Mouse (Mus musculus) ES-E14 (cell line): ENCODE measurements at regions not wholly inside any gene's neighbourhood (a gene's known extent, or its start where the extent isn't known, plus 50 kb on each side); places are given as distances from the start of the nearest gene placed in this dataset.

ENCODE experiments used
- DNase-seq: peaks from one replicate; pipeline ENCODE4 v3.0.0-alpha.2; 2013; ENCODE audit warnings: low read depth, low spot score
- H3K27ac ChIP-seq: 2 replicates; pipeline ENCODE4 v1.5.1; 2012; ENCODE audit warnings: low read depth, mild to moderate bottlenecking, low read length, moderate library complexity, mixed read lengths; ENCODE audit not compliant: poor library complexity, insufficient read depth, severe bottlenecking
- H3K36me3 ChIP-seq: 2 replicates; pipeline ENCODE4 v1.6.1; 2012; ENCODE audit warnings: mild to moderate bottlenecking, low read length, moderate library complexity, mixed read lengths; ENCODE audit not compliant: control insufficient read depth, poor library complexity, insufficient read depth, severe bottlenecking
- H3K4me1 ChIP-seq, 2 experiments: fragments of 150-350 bp in 1 of 2; sonication (generic) in 1 of 2; 2 replicates each; pipeline ENCODE4 v1.6.1; 2012; ENCODE audit warnings: low read length in 2 of 2, mild to moderate bottlenecking in 1 of 2, mixed read lengths in 1 of 2; ENCODE audit not compliant: control insufficient read depth in 2 of 2, insufficient read depth in 2 of 2, poor library complexity in 1 of 2
- H3K4me3 ChIP-seq, 2 experiments: fragments of 150-350 bp in 1 of 2; sonication (generic) in 1 of 2; 2 replicates each; pipeline ENCODE4 v1.5.1; 2012; ENCODE audit warnings: low read length in 2 of 2, low read depth in 1 of 2, mild to moderate bottlenecking in 1 of 2, mixed read lengths in 1 of 2; ENCODE audit not compliant: insufficient read depth in 1 of 2, poor library complexity in 1 of 2, severe bottlenecking in 1 of 2
- H3K9ac ChIP-seq: 2 replicates; pipeline ENCODE4 v1.6.1; 2012; ENCODE audit warnings: low read depth, mild to moderate bottlenecking, low read length, mixed read lengths; ENCODE audit not compliant: poor library complexity, insufficient read depth, severe bottlenecking
- H3K9me3 ChIP-seq: fragments of 150-350 bp; sonication (generic); 2 replicates; pipeline ENCODE4 v1.6.1; 2012; ENCODE audit warnings: low read depth, mild to moderate bottlenecking, low read length; ENCODE audit not compliant: control insufficient read depth, insufficient read depth
- CHD2 ChIP-seq: IDR thresholded peaks from 2 replicates; pipeline ENCODE4 v1.6.1; 2014; ENCODE audit warnings: mild to moderate bottlenecking, low read depth, low read length, inconsistent platforms
- HCFC1 ChIP-seq: IDR thresholded peaks from 2 replicates; pipeline ENCODE4 v1.6.1; 2012; ENCODE audit warnings: low read length, inconsistent platforms, borderline replicate concordance; ENCODE audit not compliant: insufficient read depth
- MAFK ChIP-seq: IDR thresholded peaks from 2 replicates; pipeline ENCODE4 v1.6.1; 2014; ENCODE audit warnings: mild to moderate bottlenecking, low read depth, low read length, inconsistent platforms; ENCODE audit not compliant: insufficient read depth
- ZC3H11A ChIP-seq: IDR thresholded peaks from 2 replicates; pipeline ENCODE4 v1.6.1; 2012; ENCODE audit warnings: low read depth, mild to moderate bottlenecking, inconsistent platforms, low read length, borderline replicate concordance
- ZNF384 ChIP-seq: IDR thresholded peaks from 2 replicates; pipeline ENCODE4 v1.6.1; 2012; ENCODE audit warnings: low read depth, low read length, inconsistent platforms
- in situ Hi-C, 2 experiments: fragments of 600-800 bp; cut with MboI; formaldehyde crosslinking; loops; one replicate each; pipeline ENCODE4 v1.15.1; 2025; ENCODE audit warnings: low sequenced_read_pairs in 2 of 2, inconsistent platforms in 1 of 2; ENCODE audit not compliant: unreplicated experiment in 2 of 2

DNA sequence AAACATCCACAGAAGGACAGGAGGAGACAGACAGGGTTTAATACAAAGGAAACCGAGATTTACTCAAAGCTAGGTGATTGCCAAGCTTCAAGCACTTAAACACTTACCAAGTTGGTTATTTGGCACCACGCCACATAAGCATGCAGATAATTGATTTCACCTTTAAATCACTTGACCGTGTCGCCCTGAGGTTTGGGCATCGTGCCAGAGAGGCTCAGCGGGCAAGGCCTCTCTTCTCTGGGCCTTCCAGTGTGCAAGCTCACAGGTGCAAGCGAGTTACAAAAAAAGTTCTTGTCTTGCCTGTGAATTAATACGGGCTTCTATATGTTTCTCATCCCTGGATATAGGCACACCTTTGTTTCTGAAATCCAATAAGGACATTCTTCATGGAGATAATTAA is 78.4 kb upstream of the 4930583I09Rik start:
- no peak for DNase-seq

DNA sequence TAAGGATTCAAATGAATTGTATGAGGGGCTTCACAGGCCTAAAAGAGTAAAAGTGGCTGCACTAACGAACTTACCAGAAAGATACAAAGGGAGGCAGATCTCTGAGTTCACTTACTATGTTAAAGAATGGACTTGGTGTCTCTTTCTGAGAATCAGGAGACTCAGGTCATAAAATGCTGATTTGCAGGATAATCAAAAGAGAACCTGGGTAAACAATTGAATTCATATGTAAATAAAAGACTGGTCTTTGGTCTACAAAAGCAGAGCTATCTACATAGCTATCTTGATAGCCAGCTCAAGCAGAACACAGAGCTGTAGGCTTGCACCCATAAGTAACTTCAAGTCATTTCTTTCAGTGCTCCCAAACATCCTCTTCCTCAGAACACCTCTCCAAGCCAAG is 72.8 kb upstream of the 4930583I09Rik start:
- TF ChIP-seq ZC3H11A (no peak), ZNF384 (no peak), CHD2 (no peak), HCFC1 (no peak), MAFK (no peak)
- no peak for DNase-seq
- 0 out of 4 replicates have a peak, but pooled peaks cover 0 to 2% of the 10 kb centered on the region in 2 experiments for H3K4me1 ChIP-seq

More for the DNA sequence above, 78.4 kb upstream of the 4930583I09Rik start:
- in situ Hi-C loops, result no loop called here
- Histone ChIP-seq H3K9ac (no peak overlapping the region), H3K4me3 (no peak overlapping the region), H3K36me3 (no peaks in the 10 kb centered on the region), H3K9me3 (no peaks in the 10 kb centered on the region), H3K4me1 (peaks cover 2 to 5% of the 10 kb centered on the region in 2 experiments; a peak in 3 of 4 replicates), H3K27ac (no peak overlapping the region)
- TF ChIP-seq ZC3H11A (no peak), CHD2 (no peak), HCFC1 (no peak), MAFK (no peak), ZNF384 (no peak)

DNA sequence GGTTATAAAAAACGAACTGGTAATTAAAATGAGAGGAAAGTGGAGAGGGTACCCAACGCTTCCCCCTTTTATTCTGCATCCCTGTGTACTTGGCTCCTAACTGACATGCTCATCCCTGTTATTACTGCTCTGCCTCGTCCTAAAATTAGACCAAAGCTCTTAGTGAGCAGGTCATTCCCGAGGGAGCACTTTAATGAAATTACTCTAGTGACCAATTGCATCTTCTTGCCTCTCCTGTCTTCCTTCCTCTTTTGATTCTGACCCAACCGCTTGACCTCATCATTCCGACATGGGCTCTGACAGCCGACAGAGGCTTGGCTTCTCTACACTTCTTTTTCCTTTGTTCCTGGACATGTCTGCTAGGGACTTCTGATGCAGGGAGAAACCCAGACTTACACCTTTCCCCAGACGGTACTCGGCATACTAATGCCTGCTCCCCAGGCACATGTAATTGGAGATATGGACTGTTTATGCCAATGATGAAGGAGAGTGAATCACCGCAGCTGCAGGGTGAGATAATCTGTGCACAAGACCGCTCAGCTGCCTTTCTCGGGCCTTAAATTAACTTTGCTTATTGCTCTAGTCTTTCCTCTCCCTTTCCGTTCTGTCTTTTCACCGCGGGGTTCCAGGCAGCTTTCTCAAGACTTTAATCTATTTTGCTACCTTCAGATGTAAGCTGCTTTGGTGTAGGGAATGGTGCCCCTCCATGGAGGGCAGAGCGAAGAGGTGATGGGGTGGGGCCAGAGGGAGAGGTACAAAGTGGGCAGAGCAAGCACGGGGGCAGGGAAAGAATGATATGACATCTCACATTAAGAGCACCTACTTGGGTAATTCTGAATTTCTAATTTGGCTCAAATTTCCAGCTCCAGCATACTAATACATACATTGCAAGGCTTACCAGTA is 66.1 kb upstream of the 4930583I09Rik start:
- DNase-seq, result no peak
- Histone ChIP-seq H3K4me3 (no peak overlapping the region), H3K9me3 (no peaks in the 10 kb centered on the region), H3K4me1 (no peaks in the 10 kb centered on the region), H3K36me3 (no peaks in the 10 kb centered on the region), H3K9ac (no peak overlapping the region), H3K27ac (no peak overlapping the region)
- no peak for TF ChIP-seq ZC3H11A
- TF ChIP-seq MAFK, result no peak
- TF ChIP-seq CHD2, result no peak
- TF ChIP-seq HCFC1, result no peak
- TF ChIP-seq ZNF384, result no peak
- in situ Hi-C loops, result no loop called here

More for the DNA sequence above, 72.8 kb upstream of the 4930583I09Rik start:
- Histone ChIP-seq H3K9ac (no peak overlapping the region), H3K27ac (no peak overlapping the region), H3K4me3 (no peak overlapping the region), H3K36me3 (no peaks in the 10 kb centered on the region), H3K9me3 (no peaks in the 10 kb centered on the region)
- in situ Hi-C loops, result no loop called here

DNA sequence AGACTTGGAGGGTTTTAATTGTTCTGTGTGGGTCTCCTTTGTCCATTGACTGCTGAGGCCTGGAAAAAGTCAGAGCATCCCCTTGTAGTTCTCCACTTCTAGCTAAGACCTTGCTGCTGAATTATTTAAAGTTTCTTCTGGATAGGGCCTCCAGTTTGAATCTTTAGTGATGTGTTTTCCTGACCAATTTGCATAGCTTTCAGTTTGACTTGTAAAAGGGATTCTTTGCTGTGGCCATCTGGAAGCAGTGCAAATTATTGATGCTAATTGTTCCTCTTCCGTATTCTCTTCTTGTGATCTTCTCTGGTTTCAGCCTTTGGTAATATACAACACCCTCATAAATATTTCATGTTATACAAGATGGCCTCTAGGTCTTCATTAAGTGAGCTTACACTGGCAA is 61.6 kb upstream of the 4930583I09Rik start:
- Histone ChIP-seq H3K9me3 (no peaks in the 10 kb centered on the region), H3K36me3 (no peaks in the 10 kb centered on the region), H3K4me3 (no peak overlapping the region), H3K4me1 (0 out of 4 replicates have a peak, but pooled peaks cover 0 to 2% of the 10 kb centered on the region in 2 experiments), H3K9ac (no peak overlapping the region), H3K27ac (no peak overlapping the region)
- no peak for DNase-seq
- in situ Hi-C loops, result no loop called here
- TF ChIP-seq HCFC1 (no peak), ZC3H11A (no peak), ZNF384 (no peak), CHD2 (no peak), MAFK (no peak)
